Mouse (Mus musculus) c-Kit-positive CD71-positive TER-119-positive erythroid progenitor cells, embryonic 14.5 days (primary cell): ENCODE measurements around the gene AY761185.
"Not testable (repeated sequence)": the region's sequence is repeated elsewhere in the genome, so short reads cannot be mapped to it uniquely, and the experiment has no call there.

Experiments used
- DNase-seq: peaks from one replicate; pipeline ENCODE4 v3.0.0-alpha.2; 2013; ENCODE audit warnings: low spot score

The AY761185 gene

GRCm38 (mm10) chr8:20944610-20945009 is at the start of gene AY761185:
Gene AY761185, minus strand, starts transcription at chr8:20944710.
- DNase-seq = no peak

GRCm38 (mm10) chr8:20994042-20994441 is 49.5 kb upstream of the AY761185 start:
- not testable (repeated sequence) for DNase-seq

- no peak for DNase-seq
These were observed 35.3 kb upstream of the AY761185 start for GRCm38 (mm10) chr8:20979846-20980245.

GRCm38 (mm10) chr8:20964531-20964930 is 20.0 kb upstream of the AY761185 start:
- no peak for DNase-seq

GRCm38 (mm10) chr8:20921971-20922370 is 22.5 kb downstream of the AY761185 start, which contains the start of gene Gm6040:
Gene Gm6040, minus strand, starts transcription at chr8:20922071.
- no peak for DNase-seq

GRCm38 (mm10) chr8:20912288-20912687 is 32.2 kb downstream of the AY761185 start:
- no peak for DNase-seq

- no peak for DNase-seq
These were observed 36.3 kb downstream of the AY761185 start for GRCm38 (mm10) chr8:20908256-20908655.

GRCm38 (mm10) chr8:20907119-20907518 is 37.4 kb downstream of the AY761185 start:
- DNase-seq = no peak

GRCm38 (mm10) chr8:20902527-20902926 is 42.0 kb downstream of the AY761185 start, which contains the start of gene Gm15056:
Gene Gm15056, minus strand, starts transcription at chr8:20902627.
- DNase-seq = no peak
